Mouse (Mus musculus): ENCODE results near the gene 4430402I18Rik. TPM values are rescaled to one million over a fixed set of nuclear protein-coding genes. Genes with fewer than 3 reads are reported as not detected.
A peak's percentile ranks its signal among the peaks of the same experiment; 100 is the strongest.

Gene 4430402I18Rik
- total RNA-seq, 4 experiments from 2014 or later: 26.9 to 31.3 (median 29.9) TPM

GRCm38 (mm10) chr19:28968178-28968577 lies 578 bp upstream of the 4430402I18Rik start:
- no peak for DNase-seq (ENCODE audit: low spot score)

- no peak for DNase-seq (ENCODE audit: low spot score)
Observed at GRCm38 (mm10) chr19:28964552-28964903, 3.1 kb downstream of the 4430402I18Rik start.

- peak; percentile 81 for DNase-seq (ENCODE audit: low spot score)
Observed at GRCm38 (mm10) chr19:28963842-28964551, 3.6 kb downstream of the 4430402I18Rik start, which contains the start of gene Plpp6. Gene Plpp6 (plus strand): TSS chr19:28963953.

- no peak for DNase-seq (ENCODE audit: low spot score)
Observed at GRCm38 (mm10) chr19:28963513-28963841, 4.1 kb downstream of the 4430402I18Rik start.

GRCm38 (mm10) chr19:28963113-28963512 lies 4.5 kb downstream of the 4430402I18Rik start:
- no peak for DNase-seq (ENCODE audit: low spot score)

GRCm38 (mm10) chr19:28951251-28951650 lies 16.3 kb downstream of the 4430402I18Rik start:
- no peak for DNase-seq (ENCODE audit: low spot score)

GRCm38 (mm10) chr19:28947311-28947710 lies 20.3 kb downstream of the 4430402I18Rik start:
- DNase-seq (ENCODE audit: low spot score): no peak

- DNase-seq (ENCODE audit: low spot score): no peak
Observed at GRCm38 (mm10) chr19:28946782-28947181, 20.8 kb downstream of the 4430402I18Rik start.

GRCm38 (mm10) chr19:28941271-28941670 lies 26.3 kb downstream of the 4430402I18Rik start:
- DNase-seq (ENCODE audit: low spot score): no peak

- peak; percentile 36 for DNase-seq (ENCODE audit: low spot score)
Observed at GRCm38 (mm10) chr19:28940135-28940874, 27.3 kb downstream of the 4430402I18Rik start.

- DNase-seq (ENCODE audit: low spot score): no peak
Observed at GRCm38 (mm10) chr19:28934897-28935296, 32.7 kb downstream of the 4430402I18Rik start.

GRCm38 (mm10) chr19:28929034-28929433 lies 38.6 kb downstream of the 4430402I18Rik start:
- DNase-seq (ENCODE audit: low spot score): no peak

GRCm38 (mm10) chr19:28927396-28927795 lies 40.2 kb downstream of the 4430402I18Rik start:
- no peak for DNase-seq (ENCODE audit: low spot score)

- no peak for DNase-seq (ENCODE audit: low spot score)
Observed at GRCm38 (mm10) chr19:28926366-28926765, 41.2 kb downstream of the 4430402I18Rik start.

- DNase-seq (ENCODE audit: low spot score): peak; percentile 22
Observed at GRCm38 (mm10) chr19:28917839-28918238, 49.8 kb downstream of the 4430402I18Rik start.

- no peak for DNase-seq (ENCODE audit: low spot score)
Observed at GRCm38 (mm10) chr19:28916492-28916891, 51.1 kb downstream of the 4430402I18Rik start.

- no peak for DNase-seq (ENCODE audit: low spot score)
Observed at GRCm38 (mm10) chr19:28915602-28916250, 51.9 kb downstream of the 4430402I18Rik start.

GRCm38 (mm10) chr19:28914598-28914997 lies 53.0 kb downstream of the 4430402I18Rik start:
- DNase-seq (ENCODE audit: low spot score): no peak

- no peak for DNase-seq (ENCODE audit: low spot score)
Observed at GRCm38 (mm10) chr19:28908693-28909092, 58.9 kb downstream of the 4430402I18Rik start.

- DNase-seq (ENCODE audit: low spot score): no peak
Observed at GRCm38 (mm10) chr19:28908186-28908585, 59.4 kb downstream of the 4430402I18Rik start.

GRCm38 (mm10) chr19:28903536-28904119 lies 64.0 kb downstream of the 4430402I18Rik start:
- DNase-seq (ENCODE audit: low spot score): no peak

- no peak for DNase-seq (ENCODE audit: low spot score)
Observed at GRCm38 (mm10) chr19:28902806-28903205, 64.8 kb downstream of the 4430402I18Rik start.

Data from heart, adult 8-10 months (tissue).